Mouse (Mus musculus): ENCODE results near the gene Hist1h2ba.

- TF ChIP-seq CTCF (IDR thresholded peaks at IDR 0.05; ENCODE audit: low read depth, low read length) (no peak), GATA1 (IDR thresholded peaks at IDR 0.05; ENCODE audit: borderline replicate concordance, low read length) (no peak), TAL1 (conservative IDR thresholded peaks at IDR 0.05; ENCODE audit: low read depth, low read length) (no peak)
Observed at GRCm38 (mm10) chr13:23928637-23929036, 5.3 kb downstream of the Hist1h2ba start.
